Mouse (Mus musculus) gastrocnemius, adult 2 months (tissue): ENCODE data around the gene Adgb. TPM values are rescaled to one million over a fixed set of nuclear protein-coding genes. Genes with fewer than 3 reads are reported as not detected.

Source experiments
- DNase-seq: peaks from one replicate; pipeline ENCODE4 v3.0.0; 2022
- H3K27ac ChIP-seq: fragments of 200-600 bp; 2 replicates; pipeline ENCODE4 v1.8.1; 2022; ENCODE audit warnings: mild to moderate bottlenecking
- H3K4me3 ChIP-seq: fragments of 200-600 bp; 2 replicates; pipeline ENCODE4 v1.8.1; 2022; ENCODE audit warnings: mild to moderate bottlenecking, moderate library complexity
- CTCF ChIP-seq: fragments of 200-600 bp; IDR thresholded peaks from 2 replicates; pipeline ENCODE4 v1.8.1; 2022; ENCODE audit warnings: antibody characterized with exemption, mild to moderate bottlenecking, moderate library complexity
- intact Hi-C: fragments of 180-260 bp; cut with DNase I; formaldehyde crosslinking; loops from one replicate; pipeline ENCODE4 v1.15.1; 2025
- total RNA-seq, 2 experiments: library from RNA; stranded (reverse); gene quantifications; 2 replicates each; pipeline ENCODE4 v1.2.3; 2021

Gene Adgb
- total RNA-seq, 2 experiments from 2014 or later: not detected

DNA sequence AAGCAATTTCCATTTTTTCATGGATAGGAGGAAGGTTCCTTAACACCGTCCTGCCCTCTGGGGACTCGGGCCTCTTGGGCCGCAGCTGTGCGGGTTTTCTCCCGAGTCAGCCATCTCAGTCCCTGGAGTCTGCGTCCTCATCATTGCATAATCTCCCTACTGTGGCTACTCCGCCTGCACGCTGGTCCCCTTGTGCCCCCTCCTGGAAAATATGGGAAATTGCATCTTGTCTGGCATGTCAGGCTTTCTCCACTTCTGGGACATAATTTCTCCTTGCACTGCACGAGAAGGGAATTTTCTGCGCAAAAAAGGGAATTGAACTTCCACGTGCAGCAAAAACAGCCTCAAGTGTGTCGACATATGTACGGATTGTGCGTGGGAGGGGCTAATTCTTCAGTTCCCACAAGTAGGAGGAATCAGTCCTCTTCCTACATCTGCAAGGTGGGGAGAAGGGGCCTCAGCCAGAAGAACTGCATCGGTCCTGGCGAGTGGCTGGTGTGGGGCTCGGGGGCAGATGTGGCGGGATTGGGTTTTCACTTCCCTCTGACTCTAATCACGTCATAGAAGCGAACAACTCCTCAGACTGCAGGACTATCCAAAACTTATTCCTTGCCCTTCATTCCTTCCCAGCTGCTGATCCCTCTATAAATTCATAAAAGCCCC lies 150.9 kb downstream of the Adgb start:
- peak overlapping the region; percentile 70 for H3K4me3 ChIP-seq
- peak; percentile 76 for DNase-seq
- peak; percentile 92 for TF ChIP-seq CTCF
- intact Hi-C loops: no loop called here
- peak overlapping the region; percentile 86 for H3K27ac ChIP-seq

DNA sequence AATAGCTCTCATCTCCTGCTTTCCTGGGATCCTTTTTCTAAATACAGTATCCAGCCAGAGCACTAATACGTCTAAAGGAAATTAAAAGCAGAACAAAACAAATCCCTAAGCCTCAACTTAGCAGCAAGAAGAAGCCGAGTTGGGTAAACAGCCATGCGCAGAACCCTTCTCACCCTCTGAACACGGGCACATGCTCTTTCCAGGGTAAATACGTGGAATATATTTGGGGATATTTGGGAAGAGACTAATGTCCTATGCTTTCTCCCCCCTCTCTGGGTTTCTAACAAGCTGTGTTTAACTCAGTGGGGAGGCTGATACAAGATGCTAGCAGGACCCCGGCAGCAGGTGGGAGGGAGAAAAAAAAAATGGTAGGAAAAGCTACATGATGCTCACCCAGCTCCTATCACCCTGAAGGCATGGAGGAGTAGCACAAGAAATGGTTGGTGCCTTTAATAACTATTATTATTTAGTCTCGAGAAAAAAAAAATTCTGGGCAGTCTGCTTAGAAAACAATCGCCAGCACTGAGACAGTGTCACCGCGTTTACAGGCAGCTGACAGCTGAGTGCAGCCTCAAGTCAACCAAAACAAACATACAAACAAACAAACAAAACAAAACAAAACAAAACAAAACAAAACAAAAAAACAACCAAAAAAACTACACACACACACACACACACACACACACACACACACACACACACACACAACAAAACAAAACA lies 151.6 kb downstream of the Adgb start:
- Histone ChIP-seq H3K4me3 (peak overlapping the region; percentile 70), H3K27ac (peak overlapping the region; percentile 86)
- intact Hi-C loops: no loop called here
- DNase-seq: no peak
- no peak for TF ChIP-seq CTCF

DNA sequence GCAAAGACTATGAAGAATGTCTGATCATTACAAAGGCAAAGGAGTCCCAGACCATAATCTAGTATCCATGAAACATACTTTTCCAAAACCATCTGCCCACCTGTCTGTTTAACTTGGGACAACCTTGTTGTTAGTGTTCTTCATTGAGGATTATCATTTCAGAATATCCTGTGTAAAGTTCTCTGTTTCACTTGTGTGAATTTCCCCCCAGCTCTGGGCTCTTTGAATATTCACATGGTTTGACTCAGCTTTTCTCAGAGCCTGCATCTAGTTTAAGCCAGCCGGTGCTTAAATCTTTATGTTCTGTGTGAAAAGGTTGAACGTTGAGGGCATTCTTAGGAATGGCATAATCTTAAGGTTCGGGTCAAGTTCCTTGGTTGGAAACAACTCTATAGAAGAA lies 154.0 kb downstream of the Adgb start:
- no peak for DNase-seq
- intact Hi-C loops: loop anchor here (5.0 kb wide), 1 partner anchor 506 kb away; no protein-coding TSS in a partner anchor
- Histone ChIP-seq H3K4me3 (no peak overlapping the region), H3K27ac (no peak overlapping the region)
- no peak for TF ChIP-seq CTCF

DNA sequence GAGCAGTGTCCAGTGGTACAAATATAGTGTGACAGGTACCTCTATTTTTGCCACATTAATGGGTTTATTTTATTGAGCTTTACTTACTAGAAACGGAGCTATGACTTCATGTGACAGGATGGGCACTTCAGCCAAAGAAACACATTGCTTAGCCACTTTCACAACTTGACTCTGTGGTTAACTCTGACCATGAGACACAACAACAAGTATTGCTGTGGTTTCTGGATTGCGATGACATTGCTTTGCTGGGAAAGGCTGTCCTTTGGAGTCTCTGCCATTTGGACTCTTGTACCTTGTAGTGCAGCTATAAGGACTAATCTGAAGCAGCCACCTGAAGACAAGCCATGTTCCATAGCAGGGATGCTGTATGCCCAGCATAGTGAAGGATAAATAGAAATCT lies 156.5 kb downstream of the Adgb start:
- no peak for DNase-seq
- Histone ChIP-seq H3K27ac (no peak overlapping the region), H3K4me3 (no peak overlapping the region)
- intact Hi-C loops: loop anchor here (5.0 kb wide), 1 partner anchor 503 kb away; no protein-coding TSS in a partner anchor
- TF ChIP-seq CTCF: no peak

DNA sequence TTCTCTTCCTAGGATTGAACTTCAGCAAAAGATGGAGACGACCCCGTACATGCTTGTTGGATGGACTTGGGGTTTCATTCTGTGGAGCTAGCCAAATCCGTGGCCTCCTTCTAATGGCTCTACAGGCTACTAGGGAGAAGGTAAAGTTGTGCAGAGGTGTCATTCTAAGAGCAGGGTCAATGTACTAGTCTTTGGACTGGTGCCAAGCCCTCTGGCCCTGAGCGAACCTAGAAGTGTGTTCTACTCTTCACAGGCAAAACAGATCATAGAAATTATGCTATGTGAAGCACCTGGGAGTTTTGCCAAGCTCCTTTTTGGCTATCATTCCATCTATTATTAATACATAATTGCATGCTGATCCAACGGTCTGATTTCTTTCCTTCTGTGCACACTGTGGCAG lies 157.6 kb downstream of the Adgb start:
- no peak for DNase-seq
- TF ChIP-seq CTCF: no peak
- no peak overlapping the region for H3K4me3 ChIP-seq
- intact Hi-C loops: no loop called here
- H3K27ac ChIP-seq: no peak overlapping the region

DNA sequence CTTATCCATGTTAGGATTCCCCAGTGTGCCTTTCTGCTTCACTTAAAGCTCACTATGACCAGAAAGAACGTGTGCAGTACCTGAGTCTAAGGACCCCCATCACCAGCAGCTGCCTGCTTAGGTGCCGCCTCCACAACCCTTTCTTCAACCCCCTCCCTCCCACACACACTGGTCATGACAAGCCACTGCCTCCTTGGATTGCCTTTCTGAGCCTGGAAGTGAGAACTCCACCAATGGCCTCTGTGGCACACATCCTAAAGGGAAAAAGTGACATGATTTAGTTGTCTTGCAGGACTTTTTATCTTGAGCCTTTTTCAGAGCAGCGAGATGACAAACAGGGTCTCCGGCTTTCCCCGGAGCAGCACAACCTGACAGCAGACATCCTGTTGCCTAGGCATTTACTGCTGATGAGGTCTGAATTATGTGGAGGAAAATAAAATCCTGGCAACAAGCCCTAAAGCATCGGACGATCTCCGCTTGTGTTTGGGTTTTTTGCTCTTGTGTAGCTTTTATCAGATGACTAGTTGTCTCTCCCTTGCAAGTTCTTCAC lies 162.2 kb downstream of the Adgb start:
- intact Hi-C loops: no loop called here
- Histone ChIP-seq H3K27ac (no peak overlapping the region), H3K4me3 (no peak overlapping the region)
- DNase-seq: no peak
- TF ChIP-seq CTCF: no peak

DNA sequence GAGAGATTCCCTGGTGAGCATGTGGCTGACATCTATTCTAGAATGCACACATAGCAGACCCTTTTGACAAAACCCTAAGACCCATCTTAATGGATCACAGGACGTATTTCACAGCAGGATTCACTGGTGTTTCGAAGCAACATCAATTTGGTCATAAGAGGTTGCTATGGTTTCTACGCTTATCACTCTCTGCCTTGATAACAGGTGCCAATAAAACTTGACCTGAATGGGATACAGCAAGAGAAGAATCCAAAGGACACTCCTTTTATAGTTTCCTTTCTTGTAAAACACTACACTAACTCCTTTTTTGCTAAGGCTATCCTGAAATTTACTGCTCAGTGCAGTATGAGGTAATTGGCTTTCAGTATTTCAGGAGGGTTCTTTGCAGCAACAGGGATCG lies 163.1 kb downstream of the Adgb start:
- H3K27ac ChIP-seq: no peak overlapping the region
- intact Hi-C loops: no loop called here
- no peak for DNase-seq
- no peak for TF ChIP-seq CTCF
- no peak overlapping the region for H3K4me3 ChIP-seq

DNA sequence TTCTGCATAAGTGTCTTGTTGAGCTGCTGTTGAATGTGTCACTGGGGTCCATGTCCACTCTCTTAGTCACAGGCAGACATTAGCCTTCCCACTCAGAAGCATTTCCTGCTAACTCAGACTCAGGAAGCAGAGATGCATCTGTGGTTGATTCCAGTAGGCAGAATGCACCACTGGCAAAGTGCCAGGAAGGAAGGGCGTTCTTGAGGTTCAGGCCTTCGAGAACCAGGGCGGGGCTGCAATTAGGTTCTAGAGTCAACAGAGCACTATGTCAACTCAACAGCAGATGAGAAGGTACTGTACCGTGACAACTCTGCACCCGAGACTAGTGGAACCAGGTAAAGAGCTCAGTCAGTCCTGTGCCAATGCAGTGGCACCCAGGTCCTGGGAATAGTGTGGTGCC lies 164.7 kb downstream of the Adgb start:
- TF ChIP-seq CTCF: no peak
- no peak for DNase-seq
- Histone ChIP-seq H3K4me3 (no peak overlapping the region), H3K27ac (no peak overlapping the region)
- intact Hi-C loops: no loop called here

DNA sequence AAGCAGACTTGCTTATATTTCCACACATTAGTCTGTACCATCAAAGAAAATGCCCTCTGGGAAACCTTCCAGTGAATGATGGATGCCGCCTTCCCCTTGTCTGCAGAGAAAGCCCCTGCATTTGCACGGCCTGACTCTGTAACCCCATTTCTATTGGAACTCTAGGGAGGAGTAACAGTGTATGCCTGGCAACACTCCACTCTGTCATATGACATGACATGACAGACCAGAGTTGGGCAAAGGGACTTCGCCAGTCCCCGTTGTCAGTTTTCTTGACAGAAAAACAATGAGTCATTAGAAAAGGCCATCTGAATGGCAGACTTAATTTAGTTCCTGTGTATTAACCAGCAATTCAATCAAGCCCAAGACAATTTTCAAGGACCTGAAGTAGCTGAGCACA lies 167.8 kb downstream of the Adgb start:
- Histone ChIP-seq H3K27ac (no peak overlapping the region), H3K4me3 (no peak overlapping the region)
- no peak for TF ChIP-seq CTCF
- no peak for DNase-seq
- intact Hi-C loops: no loop called here

DNA sequence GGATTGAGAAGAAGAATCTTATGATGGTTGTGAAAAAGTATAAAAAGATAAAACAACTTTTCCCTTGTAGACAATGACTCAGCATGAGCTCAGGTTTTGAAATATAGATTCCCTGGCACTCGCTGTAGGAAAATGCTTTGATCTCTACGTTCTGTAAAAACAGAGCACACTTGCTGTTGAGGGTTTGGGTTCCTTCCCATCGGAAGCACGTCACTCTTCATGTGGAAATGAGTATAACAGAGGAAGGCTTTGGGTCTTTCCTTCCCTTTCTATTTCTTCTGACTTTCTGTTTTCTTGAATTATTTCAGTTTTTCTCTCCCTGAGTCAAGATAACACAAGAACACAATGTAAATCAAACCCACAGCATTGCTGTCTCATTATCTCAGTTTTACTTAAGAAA lies 170.4 kb downstream of the Adgb start:
- Histone ChIP-seq H3K27ac (no peak overlapping the region), H3K4me3 (no peak overlapping the region)
- no peak for TF ChIP-seq CTCF
- intact Hi-C loops: no loop called here
- DNase-seq: no peak

DNA sequence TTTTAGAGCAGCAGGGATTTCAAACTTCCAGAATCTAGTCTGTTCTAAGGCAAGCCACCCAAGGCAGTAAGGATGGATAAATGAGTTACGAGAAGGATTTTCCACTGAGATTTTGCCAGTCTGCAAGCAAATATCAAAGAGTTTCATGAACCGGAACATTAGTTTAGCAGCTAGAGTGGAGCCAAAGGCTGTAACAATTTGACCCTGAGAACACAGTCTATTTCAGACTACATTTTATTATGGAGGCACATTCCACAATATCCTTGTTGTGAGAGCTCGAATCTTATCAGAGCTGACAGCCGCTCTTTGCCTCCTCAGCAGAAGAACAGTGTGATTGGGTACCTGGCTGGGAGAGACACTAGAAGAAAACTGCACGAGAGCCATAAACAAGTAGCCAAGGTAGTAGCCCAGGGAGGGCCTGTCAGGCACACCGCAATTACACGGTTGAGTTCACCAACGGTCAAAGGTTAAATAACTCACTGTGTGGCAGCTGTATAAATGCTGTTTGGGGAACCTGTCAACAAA lies 171.1 kb downstream of the Adgb start:
- Histone ChIP-seq H3K27ac (no peak overlapping the region), H3K4me3 (no peak overlapping the region)
- intact Hi-C loops: no loop called here
- no peak for DNase-seq
- no peak for TF ChIP-seq CTCF

DNA sequence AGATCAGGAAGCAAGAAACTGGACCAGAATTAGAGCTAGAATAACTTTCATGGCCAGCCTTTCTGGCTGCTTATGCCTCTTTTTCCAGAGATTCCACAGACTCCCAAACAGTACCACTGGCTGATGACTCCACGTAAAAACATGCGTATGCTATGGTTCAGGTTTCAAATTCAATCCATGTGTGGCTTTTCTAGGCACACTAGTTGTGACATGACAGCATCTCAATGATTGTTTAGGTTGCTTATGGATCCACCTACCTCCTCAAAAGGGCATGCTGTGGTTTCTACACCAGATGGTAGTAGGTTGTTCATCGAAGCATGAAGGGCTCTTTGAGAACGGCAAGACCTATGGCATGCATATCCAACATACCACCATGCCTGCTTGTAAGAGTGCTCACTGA lies 172.1 kb downstream of the Adgb start:
- no peak for TF ChIP-seq CTCF
- intact Hi-C loops: no loop called here
- no peak overlapping the region for H3K27ac ChIP-seq
- no peak for DNase-seq
- H3K4me3 ChIP-seq: no peak overlapping the region

DNA sequence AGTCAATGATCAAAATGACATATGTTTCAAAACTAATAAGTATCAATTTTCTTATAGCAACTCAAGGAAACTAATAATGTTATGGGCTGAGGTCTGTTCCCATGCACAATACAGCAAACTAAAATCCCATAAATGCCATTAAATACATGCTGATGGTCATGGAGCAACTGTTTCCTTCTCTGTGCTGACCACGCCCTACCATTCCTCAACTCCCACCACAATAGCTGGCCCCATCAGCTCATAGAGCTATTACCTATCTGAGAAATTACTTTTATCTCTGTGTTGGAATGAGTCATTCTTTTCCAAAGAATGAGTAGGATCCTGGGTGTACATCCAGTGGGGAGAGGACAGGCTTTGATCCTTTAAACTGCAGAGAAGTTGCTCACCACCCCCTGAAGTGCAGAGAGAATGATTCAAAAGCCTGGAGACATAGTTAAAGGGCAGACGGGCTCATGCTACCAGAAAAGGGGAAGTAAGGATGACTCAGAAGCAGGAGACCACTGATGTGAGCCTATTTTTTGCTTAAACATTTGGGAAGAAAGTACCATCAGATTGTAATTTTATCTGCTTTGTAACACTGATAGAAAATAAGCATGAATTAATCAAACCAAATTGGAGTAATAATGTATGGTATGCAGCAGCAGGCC lies 184.8 kb downstream of the Adgb start:
- Histone ChIP-seq H3K4me3 (no peak overlapping the region), H3K27ac (no peak overlapping the region)
- TF ChIP-seq CTCF: no peak
- intact Hi-C loops: no loop called here
- no peak for DNase-seq

Other genes with a start within 250 kb of the Adgb start
- gene Rab32, start 85.9 kb upstream of the Adgb start, total RNA-seq: under 1 TPM; 0.87 to 0.98 TPM
- gene Gm10944, start 209.0 kb upstream of the Adgb start, total RNA-seq: not detected